Mouse (Mus musculus) liver, embryonic 15.5 days (tissue): ENCODE results near the gene Rnf144a. TPM values are rescaled to one million over a fixed set of nuclear protein-coding genes. Genes with fewer than 3 reads are reported as not detected.
"Not testable (repeated sequence)": the region's sequence is repeated elsewhere in the genome, so short reads cannot be mapped to it uniquely, and the experiment has no call there.

ENCODE experiments used
- ATAC-seq: fragments of 200-750 bp; cut with Nextera tagmentation; 2 replicates; pipeline ENCODE4 v1.8.0; 2017; ENCODE audit warnings: moderate number of reproducible peaks, mild to moderate bottlenecking, moderate library complexity; ENCODE audit not compliant: insufficient read depth
- H3K27ac ChIP-seq: fragments of 300-500 bp; sonication (generic); replicated peaks from 2 replicates; pipeline ENCODE4 v1.5.1; 2015; ENCODE audit warnings: mild to moderate bottlenecking, inconsistent platforms
- H3K27me3 ChIP-seq: fragments of 300-500 bp; sonication (generic); 2 replicates; pipeline ENCODE4 v1.6.1; 2015; ENCODE audit warnings: mild to moderate bottlenecking, inconsistent platforms
- H3K36me3 ChIP-seq: fragments of 300-500 bp; sonication (generic); replicated peaks from 2 replicates; pipeline ENCODE4 v1.6.1; 2015; ENCODE audit warnings: moderate library complexity, mild to moderate bottlenecking, inconsistent platforms
- H3K4me1 ChIP-seq: fragments of 300-500 bp; sonication (generic); replicated peaks from 2 replicates; pipeline ENCODE4 v1.6.1; 2015; ENCODE audit warnings: inconsistent platforms
- H3K4me2 ChIP-seq: fragments of 300-500 bp; sonication (generic); 2 replicates; pipeline ENCODE4 v1.6.1; 2015; ENCODE audit warnings: moderate library complexity, mild to moderate bottlenecking, inconsistent platforms
- H3K4me3 ChIP-seq: fragments of 300-500 bp; sonication (generic); replicated peaks from 2 replicates; pipeline ENCODE4 v1.5.1; 2015; ENCODE audit warnings: mild to moderate bottlenecking, inconsistent platforms
- H3K9ac ChIP-seq: fragments of 300-500 bp; sonication (generic); 2 replicates; pipeline ENCODE4 v1.6.1; 2015; ENCODE audit warnings: moderate library complexity, mild to moderate bottlenecking, inconsistent platforms
- H3K9me3 ChIP-seq: fragments of 300-500 bp; sonication (generic); replicated peaks from 2 replicates; pipeline ENCODE4 v1.6.1; 2016; ENCODE audit warnings: inconsistent platforms
- WGBS: fragments of 180-500 bp; shearing (Covaris S2); methylation state at CpG from one replicate; pipeline ENCODE4 v1.1.7; 2015; ENCODE audit warnings: mixed read lengths; ENCODE audit not compliant: insufficient replicate concordance; 5-methylcytosine and 5-hydroxymethylcytosine counted together
- polyA plus RNA-seq: library from polyadenylated mRNA; unstranded; fragments of >200 nt; fragmentation: Nextera tagmentation; extraction: Ambion mirVana; gene quantifications from 2 replicates; pipeline ENCODE4 v1.2.1, GENCODE M21; 2015

The Rnf144a gene
- polyA plus RNA-seq, 1 experiment from 2014 or later: 3.6 TPM

GRCm38 (mm10) chr12:26437950-26438349 is 22.9 kb upstream of the Rnf144a start:
- no peaks in the 10 kb centered on the region for H3K9me3 ChIP-seq
- no peaks in the 10 kb centered on the region for H3K36me3 ChIP-seq
- no peak for ATAC-seq
- no peak overlapping the region for H3K9ac ChIP-seq
- H3K4me2 ChIP-seq: no peak overlapping the region
- no peak overlapping the region for H3K27ac ChIP-seq
- no peaks in the 10 kb centered on the region for H3K4me1 ChIP-seq
- H3K27me3 ChIP-seq: no peaks in the 10 kb centered on the region
- no peak overlapping the region for H3K4me3 ChIP-seq
- 71% methylated on average over 3 of the region's 3 CpGs for WGBS

- Histone ChIP-seq H3K4me1 (no peaks in the 10 kb centered on the region), H3K27me3 (no peaks in the 10 kb centered on the region), H3K36me3 (no peaks in the 10 kb centered on the region), H3K4me3 (no peak overlapping the region), H3K9ac (no peak overlapping the region), H3K4me2 (no peak overlapping the region), H3K9me3 (no peaks in the 10 kb centered on the region), H3K27ac (no peak overlapping the region)
- no peak for ATAC-seq
- WGBS: 55% methylated on average over 4 of the region's 4 CpGs
Measured at GRCm38 (mm10) chr12:26436334-26436733, 21.3 kb upstream of the Rnf144a start.

GRCm38 (mm10) chr12:26428771-26429170 is 13.7 kb upstream of the Rnf144a start:
- not testable (repeated sequence) for H3K4me1 ChIP-seq, ATAC-seq, H3K4me2 ChIP-seq, H3K27ac ChIP-seq, H3K9me3 ChIP-seq, H3K27me3 ChIP-seq, H3K4me3 ChIP-seq, H3K9ac ChIP-seq, H3K36me3 ChIP-seq
- WGBS: 55% methylated on average over 2 of the region's 2 CpGs

GRCm38 (mm10) chr12:26424841-26425240 is 9.8 kb upstream of the Rnf144a start:
- Histone ChIP-seq H3K4me1 (peaks cover 5% of the 10 kb centered on the region), H3K4me2 (no peak overlapping the region), H3K9ac (no peak overlapping the region), H3K27ac (no peak overlapping the region), H3K36me3 (no peaks in the 10 kb centered on the region), H3K4me3 (no peak overlapping the region), H3K27me3 (no peaks in the 10 kb centered on the region), H3K9me3 (no peaks in the 10 kb centered on the region)
- no peak for ATAC-seq
- 76% methylated on average over 2 of the region's 2 CpGs for WGBS

- Histone ChIP-seq H3K4me3 (no peak overlapping the region), H3K36me3 (no peaks in the 10 kb centered on the region), H3K27me3 (peaks cover 25% of the 10 kb centered on the region), H3K27ac (no peak overlapping the region), H3K4me2 (no peak overlapping the region), H3K4me1 (0 out of 2 replicates have a peak, but pooled peaks cover 7% of the 10 kb centered on the region), H3K9me3 (no peaks in the 10 kb centered on the region), H3K9ac (no peak overlapping the region)
- no peak for ATAC-seq
- WGBS: 17% methylated on average over 4 of the region's 4 CpGs
Measured at GRCm38 (mm10) chr12:26418322-26418721, 3.3 kb upstream of the Rnf144a start.

- H3K9me3 ChIP-seq: no peaks in the 10 kb centered on the region
- WGBS: 64% methylated on average over 7 of the region's 7 CpGs
- no peaks in the 10 kb centered on the region for H3K36me3 ChIP-seq
- H3K27ac ChIP-seq: no peak overlapping the region
- H3K27me3 ChIP-seq: peaks cover 35% of the 10 kb centered on the region
- H3K4me1 ChIP-seq: 0 out of 2 replicates have a peak, but pooled peaks cover 7% of the 10 kb centered on the region
- no peak overlapping the region for H3K4me3 ChIP-seq
- no peak overlapping the region for H3K4me2 ChIP-seq
- no peak for ATAC-seq
- no peak overlapping the region for H3K9ac ChIP-seq
Measured at GRCm38 (mm10) chr12:26416636-26417295, 1.7 kb upstream of the Rnf144a start.

GRCm38 (mm10) chr12:26414451-26415103 is 477 bp downstream of the Rnf144a start:
- H3K9me3 ChIP-seq: no peaks in the 10 kb centered on the region
- under 1% methylated on average over 64 of the region's 64 CpGs for WGBS
- peaks cover 35% of the 10 kb centered on the region for H3K27me3 ChIP-seq
- 0 out of 2 replicates have a peak, but pooled peaks cover 7% of the 10 kb centered on the region for H3K4me1 ChIP-seq
- no peaks in the 10 kb centered on the region for H3K36me3 ChIP-seq
- peak overlapping the region; percentile 84 for H3K4me2 ChIP-seq
- H3K9ac ChIP-seq: peak overlapping the region; percentile 61
- H3K27ac ChIP-seq: no peak overlapping the region
- peak; percentile 24; the same call in 1 of the 2 replicates for ATAC-seq
- H3K4me3 ChIP-seq: peak overlapping the region; percentile 68

- H3K27ac ChIP-seq: no peak overlapping the region
- H3K4me2 ChIP-seq: peak overlapping the region; percentile 84
- no peak for ATAC-seq
- H3K27me3 ChIP-seq: peaks cover 35% of the 10 kb centered on the region
- 0 out of 2 replicates have a peak, but pooled peaks cover 7% of the 10 kb centered on the region for H3K4me1 ChIP-seq
- no peaks in the 10 kb centered on the region for H3K9me3 ChIP-seq
- no peak overlapping the region for H3K9ac ChIP-seq
- H3K36me3 ChIP-seq: no peaks in the 10 kb centered on the region
- WGBS: 39% methylated on average over 8 of the region's 8 CpGs
- peak overlapping the region; percentile 68 for H3K4me3 ChIP-seq
Measured at GRCm38 (mm10) chr12:26413961-26414411, 1.1 kb downstream of the Rnf144a start.

GRCm38 (mm10) chr12:26412802-26413201 is 2.3 kb downstream of the Rnf144a start:
- H3K27ac ChIP-seq: no peak overlapping the region
- H3K9me3 ChIP-seq: no peaks in the 10 kb centered on the region
- H3K27me3 ChIP-seq: peaks cover 35% of the 10 kb centered on the region
- H3K4me1 ChIP-seq: 0 out of 2 replicates have a peak, but pooled peaks cover 7% of the 10 kb centered on the region
- 74% methylated on average over 6 of the region's 6 CpGs for WGBS
- H3K4me3 ChIP-seq: no peak overlapping the region
- no peak overlapping the region for H3K9ac ChIP-seq
- no peak overlapping the region for H3K4me2 ChIP-seq
- no peak for ATAC-seq
- no peaks in the 10 kb centered on the region for H3K36me3 ChIP-seq

GRCm38 (mm10) chr12:26411841-26412450 is 3.1 kb downstream of the Rnf144a start:
- Histone ChIP-seq H3K9ac (no peak overlapping the region), H3K4me1 (0 out of 2 replicates have a peak, but pooled peaks cover 7% of the 10 kb centered on the region), H3K4me2 (no peak overlapping the region), H3K9me3 (no peaks in the 10 kb centered on the region), H3K27ac (no peak overlapping the region), H3K4me3 (no peak overlapping the region), H3K27me3 (peaks cover 35% of the 10 kb centered on the region), H3K36me3 (no peaks in the 10 kb centered on the region)
- WGBS: 70% methylated on average over 10 of the region's 10 CpGs
- ATAC-seq: no peak

GRCm38 (mm10) chr12:26410443-26410842 is 4.6 kb downstream of the Rnf144a start:
- no peaks in the 10 kb centered on the region for H3K36me3 ChIP-seq
- no peak overlapping the region for H3K9ac ChIP-seq
- no peak overlapping the region for H3K4me3 ChIP-seq
- peaks cover 31% of the 10 kb centered on the region for H3K27me3 ChIP-seq
- H3K9me3 ChIP-seq: no peaks in the 10 kb centered on the region
- 61% methylated on average over 3 of the region's 3 CpGs for WGBS
- no peak overlapping the region for H3K4me2 ChIP-seq
- peaks cover 12% of the 10 kb centered on the region; the same call in 1 of the 2 replicates for H3K4me1 ChIP-seq
- no peak overlapping the region for H3K27ac ChIP-seq
- no peak for ATAC-seq
